Mouse (Mus musculus) heart, postnatal 4 days (tissue): Measurements from ENCODE around the gene Cd79a. TPM values are rescaled to one million over a fixed set of nuclear protein-coding genes. Genes with fewer than 3 reads are reported as not detected.
A peak's percentile ranks its signal among the peaks of the same experiment; 100 is the strongest.
"Not testable (repeated sequence)": the region's sequence is repeated elsewhere in the genome, so short reads cannot be mapped to it uniquely, and the experiment has no call there.

Experiments
- DNase-seq: peaks from one replicate; pipeline ENCODE4 v3.0.0; 2021
- total RNA-seq, 2 experiments: library from RNA; stranded (reverse); gene quantifications; 2 replicates each; pipeline ENCODE4 v1.2.3; 2021

The Cd79a gene
- total RNA-seq, 2 experiments from 2014 or later: 0.88 to 1.4 TPM

DNA sequence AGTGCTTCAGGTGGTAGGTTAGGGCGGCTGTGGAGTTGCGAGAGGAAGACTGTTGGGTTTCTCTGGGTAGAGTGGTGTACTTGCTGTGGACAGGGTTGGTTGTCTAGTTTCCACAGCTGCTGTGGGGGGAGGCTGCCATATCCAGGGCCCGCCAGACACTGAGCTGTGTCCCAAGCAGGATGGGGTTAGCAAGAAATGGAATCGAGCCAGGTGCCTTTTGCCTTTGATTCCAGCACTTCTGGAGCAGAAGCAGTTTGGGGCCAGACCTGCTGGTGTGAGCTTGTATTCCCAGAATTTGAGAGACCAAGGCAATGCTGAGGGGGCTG is 10.9 kb upstream of the Cd79a start:
- peak; percentile 28 for DNase-seq

GRCm38 (mm10) chr7:24887096-24887495 is 10.1 kb upstream of the Cd79a start:
- no peak for DNase-seq

- no peak for DNase-seq
Measured at GRCm38 (mm10) chr7:24889431-24890220, 7.6 kb upstream of the Cd79a start.

DNA sequence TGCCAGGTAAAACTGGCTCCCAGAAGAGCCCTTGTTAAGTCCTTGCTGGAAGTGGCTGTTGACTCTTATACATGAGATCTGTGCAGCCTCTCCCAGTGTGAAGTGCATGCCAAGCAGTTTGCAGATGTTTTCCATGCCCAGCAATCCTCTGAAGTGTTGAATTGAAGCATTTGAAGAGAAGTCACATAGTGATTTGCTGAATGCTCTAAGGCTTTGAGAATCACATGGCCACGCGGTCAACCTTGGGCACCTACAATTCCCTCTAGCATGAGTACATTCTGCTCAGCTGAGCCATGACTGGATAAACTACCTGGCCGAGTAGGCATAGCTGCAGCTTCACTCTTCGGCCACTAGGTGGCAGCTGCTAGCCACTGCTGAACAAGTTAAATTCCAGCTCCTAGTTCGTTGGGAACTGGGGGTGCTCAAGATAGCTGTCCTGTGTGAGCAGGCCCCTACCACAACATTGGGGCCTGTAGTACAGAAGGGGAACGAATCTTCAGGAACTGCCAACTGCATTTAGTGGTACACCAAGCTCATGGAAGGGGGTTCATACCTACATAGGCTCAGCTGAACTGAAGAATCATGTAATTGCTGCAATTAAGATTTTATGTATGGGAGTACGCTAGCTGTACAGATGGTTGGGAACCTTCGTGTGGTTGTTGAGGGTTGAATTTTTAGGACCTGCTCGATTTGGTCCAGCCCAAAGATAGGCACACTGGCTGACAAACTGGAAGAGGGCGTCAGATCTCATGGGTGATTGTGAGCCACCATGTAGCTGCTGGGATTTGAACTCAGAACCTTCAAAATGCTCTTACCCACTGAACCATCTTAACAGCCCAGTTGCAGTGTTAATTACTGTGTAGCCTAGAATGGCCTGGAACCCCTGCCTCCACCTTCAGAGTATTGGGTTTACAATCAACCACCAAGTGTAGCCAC is 6.6 kb upstream of the Cd79a start:
- DNase-seq: peak; percentile 78

GRCm38 (mm10) chr7:24891241-24892124 is 5.7 kb upstream of the Cd79a start:
- DNase-seq: no peak

DNA sequence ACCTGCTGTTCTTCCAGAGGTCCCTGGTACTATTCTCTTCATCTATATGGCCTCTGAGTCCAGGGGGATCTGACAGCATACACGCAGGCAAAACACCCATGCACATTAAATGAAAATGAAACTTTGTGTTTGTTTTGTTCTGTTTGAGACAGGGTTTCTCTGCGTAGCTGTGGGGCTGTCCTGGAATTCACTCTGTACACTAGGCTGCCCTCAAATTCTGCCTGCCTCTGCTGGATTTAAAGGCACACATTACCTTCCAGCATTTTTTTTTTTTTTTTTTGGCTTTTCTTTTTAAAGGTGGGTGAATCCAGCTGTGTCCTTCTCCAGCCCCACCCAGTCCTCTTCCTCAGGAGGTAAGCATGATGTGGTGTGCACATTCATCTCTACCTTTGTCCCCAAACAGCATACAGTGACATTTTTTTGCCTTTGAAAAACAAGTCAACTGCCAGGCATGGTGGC is 5.0 kb upstream of the Cd79a start:
- no peak for DNase-seq

DNA sequence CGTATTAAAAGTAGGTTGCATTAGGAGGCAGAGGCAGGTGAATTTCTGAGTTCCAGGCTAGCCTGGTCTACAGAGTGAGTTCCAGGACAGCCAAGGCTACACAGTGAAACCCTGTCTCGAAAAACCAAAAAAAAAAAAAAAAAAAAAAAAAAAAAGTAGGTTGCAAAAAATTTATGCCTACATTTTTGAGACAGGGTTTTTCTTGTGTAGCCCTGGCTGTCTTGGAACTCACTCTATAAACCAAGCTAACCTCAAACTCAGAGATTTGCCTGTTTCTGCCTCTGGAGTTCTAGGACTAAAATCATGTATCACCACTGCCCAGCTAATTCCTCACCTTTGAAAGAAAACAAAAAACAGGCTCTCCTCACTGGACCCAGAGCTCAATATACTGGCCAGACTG is 1.4 kb upstream of the Cd79a start:
- DNase-seq: not testable (repeated sequence)

GRCm38 (mm10) chr7:24896269-24896668 is 912 bp upstream of the Cd79a start:
- DNase-seq: no peak

DNA sequence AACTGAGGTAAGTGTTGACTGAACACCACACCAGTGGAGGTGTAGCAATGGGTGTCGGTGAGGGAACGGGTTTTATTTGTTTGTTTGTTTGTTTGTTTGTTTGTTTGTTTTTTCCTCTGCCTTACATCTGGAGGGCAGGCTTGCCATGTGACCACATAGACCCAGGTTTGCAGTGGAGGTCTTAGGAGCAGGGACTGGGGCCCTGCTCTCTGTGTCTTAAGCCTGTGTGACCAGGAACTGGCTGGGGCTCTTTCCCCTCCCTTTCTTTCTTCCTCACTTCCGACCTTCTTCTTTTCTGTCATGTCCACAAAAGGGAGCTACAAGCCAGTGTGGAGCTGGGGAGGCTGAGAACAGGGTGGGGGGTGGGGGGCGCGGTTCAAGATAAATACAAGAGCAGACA is 778 bp downstream of the Cd79a start:
- no peak for DNase-seq

DNA sequence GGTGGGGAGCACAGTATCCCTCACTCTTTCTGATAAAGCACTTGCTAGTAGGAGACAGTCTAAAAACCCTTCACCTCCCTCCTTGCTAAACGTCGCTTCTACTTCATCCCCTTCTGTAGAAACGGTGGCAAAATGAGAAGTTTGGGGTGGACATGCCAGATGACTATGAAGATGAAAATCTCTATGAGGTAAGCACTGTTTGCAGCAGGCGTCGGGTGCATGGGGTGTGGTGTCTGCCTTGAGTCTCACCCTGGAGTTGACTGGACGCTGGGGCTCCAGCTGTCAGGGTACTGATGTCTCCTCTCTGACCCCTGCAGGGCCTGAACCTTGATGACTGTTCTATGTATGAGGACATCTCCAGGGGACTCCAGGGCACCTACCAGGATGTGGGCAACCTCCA is 3.9 kb downstream of the Cd79a start:
- DNase-seq: no peak

GRCm38 (mm10) chr7:24901842-24902241 is 4.7 kb downstream of the Cd79a start:
- no peak for DNase-seq

- DNase-seq: no peak
Measured at GRCm38 (mm10) chr7:24902264-24902629, 5.1 kb downstream of the Cd79a start.

DNA sequence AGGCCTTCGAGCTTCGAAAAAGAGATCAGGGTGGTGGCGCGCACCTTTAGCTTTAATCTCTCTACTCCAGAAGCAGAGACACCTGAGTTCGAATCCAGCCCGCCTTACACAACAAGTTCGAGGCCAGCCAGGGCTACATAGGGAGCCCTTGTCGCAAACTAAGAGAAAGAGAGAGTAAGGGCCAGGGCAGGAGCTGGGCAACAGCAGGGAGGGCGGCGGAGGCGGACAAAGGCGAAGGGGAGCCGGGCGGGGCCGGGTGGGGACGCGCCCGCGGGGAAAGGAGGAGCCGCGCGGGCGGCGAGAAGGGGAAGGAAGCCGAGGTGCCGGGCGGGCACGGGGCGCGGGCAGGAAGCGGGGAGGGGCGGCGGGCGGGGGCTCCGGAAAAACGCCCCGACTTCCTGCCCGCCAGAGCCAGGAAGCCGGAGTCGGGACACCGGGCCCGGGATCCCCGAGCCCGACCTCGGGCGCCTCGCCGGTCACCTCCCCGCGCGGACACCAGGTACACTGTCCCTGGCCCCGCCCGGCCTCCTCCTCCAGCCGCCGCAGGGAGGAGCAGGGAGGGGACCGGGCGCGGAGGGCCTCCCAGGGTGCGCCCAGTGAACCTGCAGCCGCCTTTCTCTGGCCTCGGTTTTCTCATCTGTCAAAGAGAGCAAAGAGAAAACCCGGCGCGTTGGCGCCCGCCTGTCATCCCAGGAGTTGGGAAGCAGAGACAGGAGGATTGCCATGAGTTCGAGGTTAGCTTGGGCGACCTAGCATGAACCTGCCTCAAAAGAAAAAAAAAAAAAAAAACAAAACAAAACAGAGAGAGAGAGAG is 5.7 kb downstream of the Cd79a start, which contains the start of gene Arhgef1:
Arhgef1 (plus strand) TSS at position 283 of the 814 bp plus-strand sequence.
- DNase-seq: peak; percentile 74

DNA sequence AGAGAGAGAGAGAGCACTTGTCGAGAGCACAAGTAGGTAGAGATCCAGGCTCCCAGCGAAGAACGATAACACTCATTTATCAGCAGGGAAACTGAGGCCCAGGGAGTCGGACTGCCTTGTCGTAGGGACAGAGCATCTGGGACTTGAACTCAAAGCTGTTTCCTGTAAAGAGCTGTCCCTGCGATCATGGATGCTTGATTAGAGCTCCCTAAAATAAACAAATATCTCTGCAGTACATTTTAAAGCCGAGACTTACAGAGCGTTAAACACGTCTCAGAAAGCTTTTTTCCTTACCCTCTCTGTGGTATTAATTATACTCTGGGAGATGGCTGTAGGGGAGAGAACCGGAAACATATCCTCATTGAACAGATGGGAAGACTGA is 6.3 kb downstream of the Cd79a start:
- no peak for DNase-seq

DNA sequence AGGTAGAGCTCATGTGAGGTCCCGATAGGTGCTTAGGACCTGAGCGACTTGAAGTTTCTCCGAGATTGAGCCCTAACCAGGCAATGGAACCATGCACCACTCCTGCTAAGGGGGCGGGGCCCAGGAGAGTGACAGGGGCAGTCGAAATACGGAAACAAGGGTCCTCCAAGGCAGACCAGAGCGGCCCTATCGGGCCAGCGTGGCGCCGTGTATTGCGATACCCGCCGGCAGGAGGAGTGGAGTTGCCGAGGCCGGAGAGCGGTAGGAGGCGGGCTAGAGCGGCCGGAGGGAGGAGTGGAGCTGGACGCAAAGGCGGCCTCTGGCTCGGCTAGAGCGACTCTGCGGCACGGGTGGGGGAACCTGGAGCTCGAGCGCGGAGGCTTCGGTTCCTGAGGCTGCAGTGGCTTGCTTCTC is 6.9 kb downstream of the Cd79a start:
- DNase-seq: peak; percentile 98

DNA sequence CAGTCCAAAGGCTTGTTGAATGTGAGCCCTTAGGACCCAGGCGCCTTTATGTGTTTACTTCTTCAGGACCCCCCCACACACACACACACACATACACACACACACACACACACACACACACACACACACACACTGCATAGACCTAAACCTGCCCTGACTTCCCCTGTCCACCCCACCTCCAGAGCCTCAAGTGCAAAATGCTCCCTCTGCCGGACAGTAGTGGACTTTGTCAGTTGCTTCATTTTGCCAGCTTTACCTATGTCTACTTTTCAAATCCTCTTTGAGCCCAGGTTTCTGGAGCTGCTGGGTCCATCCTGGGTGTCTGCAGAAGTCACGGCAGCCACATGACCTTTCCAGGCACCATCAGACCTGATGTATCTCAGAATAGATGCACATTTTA is 7.8 kb downstream of the Cd79a start:
- peak; percentile 74 for DNase-seq

- no peak for DNase-seq
Measured at GRCm38 (mm10) chr7:24906551-24906950, 9.4 kb downstream of the Cd79a start.

DNA sequence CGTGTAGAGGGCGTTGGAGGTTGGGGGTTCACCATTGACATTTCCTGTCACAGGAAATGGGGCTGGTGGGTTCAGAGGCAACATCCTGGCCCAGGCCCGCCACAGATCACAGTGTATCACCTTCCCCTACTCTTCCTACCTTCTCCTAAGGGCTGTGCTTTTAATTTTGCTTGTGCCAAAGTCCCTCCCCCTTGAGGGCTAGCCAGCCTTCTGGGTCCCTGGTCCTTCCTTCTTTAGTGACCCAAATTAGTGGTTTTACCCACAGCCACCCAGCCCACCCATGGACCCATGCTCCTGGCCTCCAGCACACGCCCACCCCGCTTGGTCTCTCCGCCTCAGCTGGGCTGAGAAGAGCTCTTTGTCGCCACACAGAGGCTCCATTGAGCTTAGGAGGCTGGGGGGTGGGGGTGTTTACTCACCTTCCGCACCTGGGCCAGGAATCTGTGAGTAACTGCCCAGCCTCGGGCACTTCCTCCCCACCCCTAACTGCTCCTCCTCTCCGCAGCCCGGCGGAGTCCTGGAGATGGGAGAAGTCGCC is 10.1 kb downstream of the Cd79a start:
- DNase-seq: no peak

DNA sequence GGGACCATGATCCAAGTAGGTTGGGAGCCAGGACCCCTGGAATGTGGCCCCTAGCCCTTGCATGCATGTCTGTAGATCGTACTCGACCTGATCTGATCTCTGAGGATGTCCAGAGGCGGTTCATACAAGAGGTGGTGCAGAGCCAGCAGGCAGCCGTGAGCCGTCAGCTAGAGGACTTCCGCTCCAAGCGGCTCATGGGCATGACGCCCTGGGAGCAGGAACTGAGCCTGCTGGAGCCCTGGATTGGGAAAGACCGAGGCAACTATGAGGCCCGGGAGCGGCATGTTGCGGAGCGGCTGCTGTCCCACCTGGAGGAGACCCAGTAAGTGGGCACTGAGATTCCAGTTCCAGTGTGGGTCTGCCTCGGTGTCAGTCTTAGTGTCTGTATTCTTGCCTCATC is 15.3 kb downstream of the Cd79a start:
- no peak for DNase-seq

- DNase-seq: no peak
Measured at GRCm38 (mm10) chr7:24918763-24919323, 21.7 kb downstream of the Cd79a start.

- no peak for DNase-seq
Measured at GRCm38 (mm10) chr7:24919728-24920127, 22.5 kb downstream of the Cd79a start.
